Mouse (Mus musculus): ENCODE results near the gene Slc23a4. TPM values are rescaled to one million over a fixed set of nuclear protein-coding genes. Genes with fewer than 3 reads are reported as not detected.

Gene Slc23a4
- polyA plus RNA-seq, 1 experiment from 2014 or later, result 0.25 TPM

DNA sequence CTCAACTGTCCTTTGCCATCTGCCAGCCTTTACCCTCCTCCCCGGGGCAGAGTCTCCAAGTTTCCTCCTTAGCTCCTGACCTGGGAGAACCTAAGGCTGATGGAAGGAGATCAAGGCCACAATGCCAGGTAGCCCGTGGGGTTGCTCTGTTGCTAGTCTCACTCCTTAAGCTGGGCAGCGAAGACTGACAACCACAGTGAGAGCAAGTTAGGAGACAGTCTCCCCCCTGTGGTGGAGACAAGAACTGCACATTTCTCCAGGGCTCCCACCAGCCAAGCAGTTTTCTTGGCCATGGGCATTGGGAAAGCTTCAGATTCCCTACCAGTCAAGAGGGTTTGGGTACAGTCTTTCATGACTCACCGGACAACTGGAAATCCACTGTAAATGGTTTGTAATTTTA lies 61.0 kb downstream of the Slc23a4 start:
- Histone ChIP-seq H3K36me3 (no peaks in the 10 kb centered on the region), H3K4me1 (no peaks in the 10 kb centered on the region), H3K4me3 (no peak overlapping the region), H3K9me3 (replicated peaks) (no peaks in the 10 kb centered on the region), H3K27me3 (ENCODE audit: low read depth, poor library complexity, severe bottlenecking) (no peaks in the 10 kb centered on the region), H3K27ac (replicated peaks) (no peak overlapping the region)
- WGBS, result 48% methylated on average over 4 of the region's 4 CpGs
- DNase-seq (ENCODE audit: low spot score), result peak; percentile 76

GRCm38 (mm10) chr6:34921941-34922340 lies 66.3 kb downstream of the Slc23a4 start:
- 47% methylated on average over 14 of the region's 14 CpGs for WGBS
- no peaks in the 10 kb centered on the region for H3K36me3 ChIP-seq
- H3K9me3 ChIP-seq (replicated peaks), result no peaks in the 10 kb centered on the region
- H3K27me3 ChIP-seq (ENCODE audit: low read depth, poor library complexity, severe bottlenecking), result no peaks in the 10 kb centered on the region
- H3K4me1 ChIP-seq, result no peaks in the 10 kb centered on the region
- H3K4me3 ChIP-seq, result no peak overlapping the region
- H3K27ac ChIP-seq (replicated peaks), result no peak overlapping the region
- DNase-seq (ENCODE audit: low spot score), result peak; percentile 45

GRCm38 (mm10) chr6:34920631-34921030 lies 67.6 kb downstream of the Slc23a4 start:
- Histone ChIP-seq H3K27ac (replicated peaks) (no peak overlapping the region), H3K4me1 (no peaks in the 10 kb centered on the region), H3K27me3 (ENCODE audit: low read depth, poor library complexity, severe bottlenecking) (no peaks in the 10 kb centered on the region), H3K36me3 (no peaks in the 10 kb centered on the region), H3K9me3 (replicated peaks) (no peaks in the 10 kb centered on the region), H3K4me3 (no peak overlapping the region)
- DNase-seq (ENCODE audit: low spot score), result no peak
- WGBS, result 96% methylated on average over 12 of the region's 12 CpGs

DNA sequence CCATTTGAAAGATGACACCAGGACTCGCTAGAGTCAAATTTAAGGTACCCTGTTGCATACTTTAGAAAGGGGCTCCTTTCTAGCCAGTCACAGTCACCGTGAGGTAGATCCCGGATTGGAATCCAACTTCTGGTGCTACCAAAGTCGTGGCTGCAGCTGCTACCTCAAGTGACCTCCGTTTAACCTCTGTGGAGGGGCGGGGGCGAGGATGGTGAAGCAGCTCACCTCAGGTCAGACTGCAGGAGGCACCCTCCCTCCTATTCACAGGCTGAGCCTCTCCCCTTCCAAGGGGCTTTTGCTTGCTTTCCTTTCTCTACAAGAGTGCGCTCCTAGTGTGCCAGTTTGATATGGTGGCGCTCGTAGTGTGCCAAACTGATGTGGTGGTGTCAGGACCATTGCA lies 68.2 kb downstream of the Slc23a4 start, which contains the start of gene Stra8:
Gene Stra8, plus strand, starts transcription at position 208 of the 400 bp plus-strand sequence.
- Histone ChIP-seq H3K9me3 (replicated peaks) (no peaks in the 10 kb centered on the region), H3K4me1 (no peaks in the 10 kb centered on the region), H3K27ac (replicated peaks) (no peak within 1 kb of the TSS), H3K4me3 (no peak within 1 kb of the TSS), H3K27me3 (ENCODE audit: low read depth, poor library complexity, severe bottlenecking) (no peaks in the 10 kb centered on the region), H3K36me3 (no peaks in the 10 kb centered on the region)
- no peak for DNase-seq (ENCODE audit: low spot score)
- 56% methylated on average over 10 of the region's 10 CpGs for WGBS

DNA sequence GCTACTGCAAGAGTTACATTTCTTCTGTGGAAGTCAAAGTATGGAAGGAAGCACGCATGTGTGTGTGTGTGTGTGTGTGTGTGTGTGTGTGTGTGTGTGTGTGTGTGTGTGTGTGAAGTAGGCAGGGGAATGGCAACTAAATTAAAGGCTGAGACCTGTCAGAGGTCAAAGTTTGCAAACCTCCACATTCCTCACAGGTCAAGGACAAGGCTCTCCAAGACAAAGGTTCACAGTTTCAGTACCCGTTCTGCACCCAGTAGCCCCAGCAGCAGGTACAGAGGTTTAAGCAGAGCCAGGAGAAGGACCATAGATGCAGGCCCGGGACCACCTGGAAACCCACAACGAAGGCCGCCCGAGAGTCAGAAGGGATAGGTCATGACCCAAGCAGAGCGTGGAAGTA lies 69.1 kb downstream of the Slc23a4 start:
- Histone ChIP-seq H3K4me1 (no peaks in the 10 kb centered on the region), H3K27me3 (ENCODE audit: low read depth, poor library complexity, severe bottlenecking) (no peaks in the 10 kb centered on the region), H3K36me3 (no peaks in the 10 kb centered on the region), H3K4me3 (no peak overlapping the region), H3K9me3 (replicated peaks) (no peaks in the 10 kb centered on the region), H3K27ac (replicated peaks) (no peak overlapping the region)
- DNase-seq (ENCODE audit: low spot score), result no peak
- 79% methylated on average over 7 of the region's 7 CpGs for WGBS

- Histone ChIP-seq H3K9me3 (replicated peaks) (no peaks in the 10 kb centered on the region), H3K4me1 (peaks cover 12% of the 10 kb centered on the region), H3K27ac (replicated peaks) (no peak overlapping the region), H3K27me3 (ENCODE audit: low read depth, poor library complexity, severe bottlenecking) (no peaks in the 10 kb centered on the region), H3K4me3 (no peak overlapping the region), H3K36me3 (no peaks in the 10 kb centered on the region)
- WGBS, result 89% methylated on average over 3 of the region's 3 CpGs
- no peak for DNase-seq (ENCODE audit: low spot score)
Measured at GRCm38 (mm10) chr6:34914462-34914861, 73.7 kb downstream of the Slc23a4 start.

DNA sequence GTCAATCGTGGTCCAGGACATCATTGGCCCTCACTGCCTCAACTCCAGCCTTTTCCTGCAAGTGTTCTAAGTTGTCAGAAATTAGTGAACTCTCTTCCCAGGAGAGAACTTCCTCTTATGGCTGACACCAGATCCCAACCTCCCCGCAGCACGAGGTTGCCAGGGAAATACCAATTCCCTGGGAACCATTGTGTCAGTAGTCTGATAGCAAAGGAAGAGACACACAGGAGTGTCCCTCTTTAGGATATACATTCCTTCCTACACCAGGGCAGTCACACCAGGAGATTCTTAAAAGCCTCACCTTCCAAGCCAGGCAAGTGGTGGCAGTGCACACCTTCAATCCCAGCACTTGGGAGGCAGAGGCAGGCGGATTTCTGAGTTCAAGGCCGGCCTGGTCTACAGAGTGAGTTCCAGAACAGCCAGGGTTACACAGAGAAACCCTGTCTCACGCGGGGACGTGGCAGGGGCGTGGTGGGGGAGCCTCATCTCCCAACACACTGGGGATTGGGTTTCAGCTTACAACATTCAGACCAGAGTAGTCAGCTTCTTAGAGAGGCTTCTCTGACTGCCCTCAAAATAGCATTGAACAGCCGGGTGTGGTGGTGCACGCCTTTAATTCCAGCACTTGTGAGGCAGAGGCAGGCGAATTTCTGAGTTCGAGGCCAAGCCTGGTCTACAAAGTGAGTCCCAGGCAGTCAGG lies 74.7 kb downstream of the Slc23a4 start:
- peaks cover 15% of the 10 kb centered on the region for H3K4me1 ChIP-seq
- peaks cover 8% of the 10 kb centered on the region; the same call in 1 of the 2 replicates for H3K36me3 ChIP-seq
- DNase-seq (ENCODE audit: low spot score), result no peak
- no peak overlapping the region for H3K27ac ChIP-seq (replicated peaks)
- WGBS, result 84% methylated on average over 13 of the region's 13 CpGs
- H3K27me3 ChIP-seq (ENCODE audit: low read depth, poor library complexity, severe bottlenecking), result no peaks in the 10 kb centered on the region
- H3K9me3 ChIP-seq (replicated peaks), result no peaks in the 10 kb centered on the region
- no peak overlapping the region for H3K4me3 ChIP-seq

- H3K4me1 ChIP-seq, result peaks cover 17% of the 10 kb centered on the region
- under 1% methylated on average over 64 of the region's 64 CpGs for WGBS
- DNase-seq (ENCODE audit: low spot score), result peak; percentile 96
Measured at GRCm38 (mm10) chr6:34910371-34911219, 77.6 kb downstream of the Slc23a4 start, which contains the start of gene Wdr91. Gene Wdr91, minus strand, starts transcription at chr6:34910876.

GRCm38 (mm10) chr6:34909631-34910345 lies 78.4 kb downstream of the Slc23a4 start:
- peaks cover 17% of the 10 kb centered on the region for H3K4me1 ChIP-seq
- no peak for DNase-seq (ENCODE audit: low spot score)
- H3K9me3 ChIP-seq (replicated peaks), result no peaks in the 10 kb centered on the region
- H3K4me3 ChIP-seq, result peak overlapping the region; percentile 81
- no peaks in the 10 kb centered on the region for H3K27me3 ChIP-seq (ENCODE audit: low read depth, poor library complexity, severe bottlenecking)
- 57% methylated on average over 8 of the region's 8 CpGs for WGBS
- H3K27ac ChIP-seq (replicated peaks), result peak overlapping the region; percentile 92
- H3K36me3 ChIP-seq, result peaks cover 44% of the 10 kb centered on the region

More at GRCm38 (mm10) chr6:34910371-34911219, 77.6 kb downstream of the Slc23a4 start, which contains the start of gene Wdr91:
- H3K27me3 ChIP-seq (ENCODE audit: low read depth, poor library complexity, severe bottlenecking), result no peaks in the 10 kb centered on the region
- H3K36me3 ChIP-seq, result peaks cover 36% of the 10 kb centered on the region
- no peaks in the 10 kb centered on the region for H3K9me3 ChIP-seq (replicated peaks)
- peak within 1 kb of the TSS; percentile 92 for H3K27ac ChIP-seq (replicated peaks)
- peak within 1 kb of the TSS; percentile 81 for H3K4me3 ChIP-seq

DNA sequence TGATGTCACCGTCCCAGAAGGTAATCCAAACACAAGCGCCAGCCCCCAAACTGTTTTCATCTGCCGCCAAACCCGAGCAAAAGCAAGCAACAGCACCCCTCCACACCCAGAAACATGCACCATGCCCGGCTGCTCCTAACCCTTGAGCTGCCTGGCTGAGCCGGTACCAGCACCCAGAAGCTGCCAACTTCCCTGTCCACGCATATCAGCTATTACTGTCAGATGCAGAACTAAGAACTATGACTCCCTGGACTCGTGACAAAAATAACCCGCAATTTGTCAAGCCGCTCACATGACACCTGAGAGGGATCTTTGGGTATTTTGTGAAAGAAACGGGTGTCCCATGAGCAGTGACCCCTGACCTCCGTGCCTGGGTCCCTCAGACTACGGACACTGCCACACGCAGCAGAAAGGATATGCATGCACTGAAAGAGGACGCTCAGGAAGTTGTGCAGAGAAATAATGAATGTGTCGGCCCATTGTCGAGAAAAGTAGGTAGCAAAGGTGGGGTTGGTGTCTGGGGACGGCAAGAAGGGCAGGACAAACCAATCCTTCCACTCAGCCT lies 80.4 kb downstream of the Slc23a4 start:
- Histone ChIP-seq H3K4me3 (no peak overlapping the region), H3K27ac (replicated peaks) (no peak overlapping the region), H3K36me3 (peaks cover 64% of the 10 kb centered on the region), H3K27me3 (ENCODE audit: low read depth, poor library complexity, severe bottlenecking) (no peaks in the 10 kb centered on the region), H3K4me1 (peaks cover 19% of the 10 kb centered on the region), H3K9me3 (replicated peaks) (no peaks in the 10 kb centered on the region)
- WGBS, result 88% methylated on average over 18 of the region's 18 CpGs
- DNase-seq (ENCODE audit: low spot score), result no peak

DNA sequence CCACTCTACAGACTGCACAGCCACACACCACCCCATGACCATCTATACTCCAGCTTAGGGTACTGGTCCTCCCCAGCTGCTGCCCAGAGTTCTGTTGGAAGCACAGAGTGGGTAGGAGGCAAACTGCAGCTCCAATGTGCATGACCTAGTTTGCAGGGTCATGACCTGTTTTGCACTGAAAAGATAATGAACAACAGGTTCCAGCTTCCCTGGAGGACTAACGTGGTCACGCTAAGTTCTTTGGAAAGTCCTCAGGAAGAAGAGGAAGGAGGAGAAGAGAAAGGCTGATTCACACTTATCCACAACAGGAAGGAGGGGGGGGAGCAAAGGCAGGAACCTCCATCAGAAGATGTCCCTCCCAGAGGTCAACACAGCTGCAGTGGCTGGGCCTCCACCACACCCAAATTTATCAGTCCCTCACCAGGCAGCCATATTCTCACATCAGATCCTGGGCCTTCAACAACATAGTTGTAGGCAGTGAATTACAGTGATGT lies 81.0 kb downstream of the Slc23a4 start:
- H3K36me3 ChIP-seq, result peaks cover 70% of the 10 kb centered on the region

DNA sequence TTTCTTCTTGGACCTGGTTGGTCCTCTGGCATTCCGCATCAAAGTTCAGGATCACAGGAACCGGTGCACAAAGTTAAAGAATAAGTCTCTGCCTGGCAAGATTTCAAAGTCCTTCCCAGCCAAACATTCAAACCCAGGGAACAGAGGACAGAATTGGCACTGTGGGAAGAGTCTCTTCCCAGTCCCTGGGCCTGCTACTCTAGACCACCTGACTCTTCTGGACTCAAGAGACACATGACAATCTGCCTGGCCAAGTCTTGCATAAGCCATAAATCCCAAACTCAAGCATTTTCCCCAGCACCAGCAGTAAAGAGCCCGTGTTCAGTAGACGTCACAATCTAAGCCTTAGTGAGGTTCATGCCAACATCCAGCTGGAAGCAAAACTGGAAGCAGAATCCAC lies 81.5 kb downstream of the Slc23a4 start:
- Histone ChIP-seq H3K27me3 (ENCODE audit: low read depth, poor library complexity, severe bottlenecking) (no peaks in the 10 kb centered on the region), H3K4me1 (peaks cover 30% of the 10 kb centered on the region), H3K36me3 (peaks cover 75% of the 10 kb centered on the region), H3K9me3 (replicated peaks) (no peaks in the 10 kb centered on the region), H3K27ac (replicated peaks) (no peak overlapping the region), H3K4me3 (no peak overlapping the region)
- DNase-seq (ENCODE audit: low spot score), result no peak
- 95% methylated on average over 4 of the region's 4 CpGs for WGBS

More for the DNA sequence above, 81.0 kb downstream of the Slc23a4 start:
- WGBS, result 85% methylated on average over 2 of the region's 2 CpGs
- Histone ChIP-seq H3K4me1 (peaks cover 25% of the 10 kb centered on the region), H3K27ac (replicated peaks) (no peak overlapping the region), H3K4me3 (no peak overlapping the region), H3K9me3 (replicated peaks) (no peaks in the 10 kb centered on the region), H3K27me3 (ENCODE audit: low read depth, poor library complexity, severe bottlenecking) (no peaks in the 10 kb centered on the region)
- DNase-seq (ENCODE audit: low spot score), result no peak
